Mouse (Mus musculus): Measurements from ENCODE around the gene Rap1b. TPM values are rescaled to one million over a fixed set of nuclear protein-coding genes. Genes with fewer than 3 reads are reported as not detected.
A peak's percentile ranks its signal among the peaks of the same experiment; 100 is the strongest.

Gene Rap1b
- polyA plus RNA-seq, 1 experiment from 2014 or later = 261 TPM

- DNase-seq (ENCODE audit: low spot score) = no peak
Measured at GRCm38 (mm10) chr10:117859800-117860199, 14.0 kb upstream of the Rap1b start.

GRCm38 (mm10) chr10:117858241-117858640 lies 12.4 kb upstream of the Rap1b start:
- DNase-seq (ENCODE audit: low spot score) = no peak

GRCm38 (mm10) chr10:117856001-117856720 lies 10.3 kb upstream of the Rap1b start:
- peak; percentile 26 for DNase-seq (ENCODE audit: low spot score)

- no peak for DNase-seq (ENCODE audit: low spot score)
Measured at GRCm38 (mm10) chr10:117852648-117853192, 6.9 kb upstream of the Rap1b start.

- DNase-seq (ENCODE audit: low spot score) = no peak
Measured at GRCm38 (mm10) chr10:117848981-117849380, 3.1 kb upstream of the Rap1b start.

GRCm38 (mm10) chr10:117846796-117847195 lies 961 bp upstream of the Rap1b start:
- DNase-seq (ENCODE audit: low spot score) = no peak

GRCm38 (mm10) chr10:117846260-117846632 lies 411 bp upstream of the Rap1b start:
- DNase-seq (ENCODE audit: low spot score) = no peak

GRCm38 (mm10) chr10:117844782-117845596 lies 846 bp downstream of the Rap1b start:
- DNase-seq (ENCODE audit: low spot score) = peak; percentile 72

GRCm38 (mm10) chr10:117844279-117844678 lies 1.6 kb downstream of the Rap1b start:
- peak; percentile 26 for DNase-seq (ENCODE audit: low spot score)

- DNase-seq (ENCODE audit: low spot score) = peak; percentile 46
Measured at GRCm38 (mm10) chr10:117843690-117844089, 2.1 kb downstream of the Rap1b start.

GRCm38 (mm10) chr10:117841765-117842164 lies 4.1 kb downstream of the Rap1b start:
- DNase-seq (ENCODE audit: low spot score) = no peak

GRCm38 (mm10) chr10:117840431-117840995 lies 5.3 kb downstream of the Rap1b start:
- no peak for DNase-seq (ENCODE audit: low spot score)

GRCm38 (mm10) chr10:117839737-117840136 lies 6.1 kb downstream of the Rap1b start:
- no peak for DNase-seq (ENCODE audit: low spot score)

- DNase-seq (ENCODE audit: low spot score) = no peak
Measured at GRCm38 (mm10) chr10:117838924-117839323, 6.9 kb downstream of the Rap1b start.

GRCm38 (mm10) chr10:117836354-117836753 lies 9.5 kb downstream of the Rap1b start:
- peak; percentile 60 for DNase-seq (ENCODE audit: low spot score)

- DNase-seq (ENCODE audit: low spot score) = no peak
Measured at GRCm38 (mm10) chr10:117835453-117835852, 10.4 kb downstream of the Rap1b start.

- DNase-seq (ENCODE audit: low spot score) = no peak
Measured at GRCm38 (mm10) chr10:117830797-117831196, 15.0 kb downstream of the Rap1b start.

GRCm38 (mm10) chr10:117829472-117830155 lies 16.2 kb downstream of the Rap1b start:
- no peak for DNase-seq (ENCODE audit: low spot score)

GRCm38 (mm10) chr10:117829022-117829421 lies 16.8 kb downstream of the Rap1b start:
- DNase-seq (ENCODE audit: low spot score) = no peak

- DNase-seq (ENCODE audit: low spot score) = no peak
Measured at GRCm38 (mm10) chr10:117828536-117828935, 17.3 kb downstream of the Rap1b start.

GRCm38 (mm10) chr10:117824647-117825046 lies 21.2 kb downstream of the Rap1b start:
- no peak for DNase-seq (ENCODE audit: low spot score)
